Mouse (Mus musculus): ENCODE data around the gene Slc13a4. TPM values are rescaled to one million over a fixed set of nuclear protein-coding genes. Genes with fewer than 3 reads are reported as not detected.

Slc13a4 gene
- polyA plus RNA-seq, 1 experiment from 2014 or later = 3.9 TPM

GRCm38 (mm10) chr6:35252477-35253346, 55.2 kb downstream of the Slc13a4 start:
- peak overlapping the region; percentile 79 for H3K27ac ChIP-seq
- ATAC-seq (ENCODE audit: low FRiP score) = peak; percentile 92
- H3K27me3 ChIP-seq = no peaks in the 10 kb centered on the region
- H3K4me1 ChIP-seq (replicated peaks) = peaks cover 32% of the 10 kb centered on the region
- H3K9me3 ChIP-seq = no peaks in the 10 kb centered on the region
- H3K36me3 ChIP-seq = no peaks in the 10 kb centered on the region
- H3K4me3 ChIP-seq = peak overlapping the region; percentile 67
- H3K9ac ChIP-seq = peak overlapping the region; percentile 83
- H3K4me2 ChIP-seq = peak overlapping the region; percentile 78
- 0% methylated on average over 52 of the region's 60 CpGs for WGBS

- Histone ChIP-seq H3K4me3 (peak overlapping the region; percentile 67), H3K27me3 (no peaks in the 10 kb centered on the region), H3K27ac (0 out of 2 replicates have a peak overlapping the region, but pooled peaks have one; percentile 14), H3K36me3 (0 out of 2 replicates have a peak, but pooled peaks cover 3% of the 10 kb centered on the region), H3K4me2 (peak overlapping the region; percentile 78), H3K9ac (peak overlapping the region; percentile 83; the same call in 1 of the 2 replicates), H3K4me1 (replicated peaks) (peaks cover 32% of the 10 kb centered on the region), H3K9me3 (no peaks in the 10 kb centered on the region)
- 63% methylated on average over 17 of the region's 17 CpGs for WGBS
- ATAC-seq (ENCODE audit: low FRiP score) = no peak; the same call in none of the 2 replicates
These were observed 56.0 kb downstream of the Slc13a4 start for GRCm38 (mm10) chr6:35251807-35252476.

- no peaks in the 10 kb centered on the region for H3K4me1 ChIP-seq (replicated peaks)
- no peaks in the 10 kb centered on the region for H3K9me3 ChIP-seq
- 59% methylated on average over 5 of the region's 5 CpGs for WGBS
- ATAC-seq (ENCODE audit: low FRiP score) = no peak
- no peak overlapping the region for H3K27ac ChIP-seq
- H3K4me2 ChIP-seq = no peak overlapping the region
- H3K4me3 ChIP-seq = no peak overlapping the region
- no peak overlapping the region for H3K9ac ChIP-seq
- H3K27me3 ChIP-seq = no peaks in the 10 kb centered on the region
- peaks cover 63% of the 10 kb centered on the region for H3K36me3 ChIP-seq
These were observed 62.8 kb downstream of the Slc13a4 start for GRCm38 (mm10) chr6:35245086-35245485.

- Histone ChIP-seq H3K27ac (no peak overlapping the region), H3K9me3 (no peaks in the 10 kb centered on the region), H3K4me3 (no peak overlapping the region), H3K36me3 (peaks cover 67% of the 10 kb centered on the region), H3K27me3 (no peaks in the 10 kb centered on the region), H3K4me1 (replicated peaks) (no peaks in the 10 kb centered on the region), H3K4me2 (no peak overlapping the region), H3K9ac (no peak overlapping the region)
- ATAC-seq (ENCODE audit: low FRiP score) = no peak
- WGBS = 85% methylated on average over 9 of the region's 9 CpGs
These were observed 63.9 kb downstream of the Slc13a4 start for GRCm38 (mm10) chr6:35243989-35244388.

GRCm38 (mm10) chr6:35243252-35243651, 64.7 kb downstream of the Slc13a4 start:
- 95% methylated on average over 4 of the region's 4 CpGs for WGBS
- Histone ChIP-seq H3K4me3 (no peak overlapping the region), H3K27ac (no peak overlapping the region), H3K4me2 (no peak overlapping the region), H3K4me1 (replicated peaks) (no peaks in the 10 kb centered on the region), H3K9me3 (no peaks in the 10 kb centered on the region), H3K27me3 (no peaks in the 10 kb centered on the region), H3K9ac (no peak overlapping the region), H3K36me3 (peaks cover 74% of the 10 kb centered on the region)
- no peak for ATAC-seq (ENCODE audit: low FRiP score)

GRCm38 (mm10) chr6:35236108-35236785, 71.7 kb downstream of the Slc13a4 start:
- Histone ChIP-seq H3K4me1 (replicated peaks) (no peaks in the 10 kb centered on the region), H3K4me3 (no peak overlapping the region), H3K27ac (no peak overlapping the region), H3K9me3 (no peaks in the 10 kb centered on the region), H3K9ac (no peak overlapping the region), H3K4me2 (no peak overlapping the region), H3K36me3 (peaks cover 79% of the 10 kb centered on the region), H3K27me3 (no peaks in the 10 kb centered on the region)
- no peak for ATAC-seq (ENCODE audit: low FRiP score)
- 52% methylated on average over 9 of the region's 9 CpGs for WGBS

- H3K4me2 ChIP-seq = no peak overlapping the region
- no peaks in the 10 kb centered on the region for H3K4me1 ChIP-seq (replicated peaks)
- H3K36me3 ChIP-seq = peaks cover 71% of the 10 kb centered on the region
- H3K27me3 ChIP-seq = no peaks in the 10 kb centered on the region
- H3K4me3 ChIP-seq = no peak overlapping the region
- H3K9ac ChIP-seq = no peak overlapping the region
- no peaks in the 10 kb centered on the region for H3K9me3 ChIP-seq
- 92% methylated on average over 1 of the region's 1 CpGs for WGBS
- H3K27ac ChIP-seq = no peak overlapping the region
- ATAC-seq (ENCODE audit: low FRiP score) = no peak
These were observed 78.5 kb downstream of the Slc13a4 start for GRCm38 (mm10) chr6:35229415-35229814.

- ATAC-seq (ENCODE audit: low FRiP score) = no peak
- H3K36me3 ChIP-seq = peaks cover 57% of the 10 kb centered on the region
- H3K27me3 ChIP-seq = no peaks in the 10 kb centered on the region
- H3K4me3 ChIP-seq = no peak overlapping the region
- no peak overlapping the region for H3K9ac ChIP-seq
- 82% methylated on average over 4 of the region's 4 CpGs for WGBS
- no peaks in the 10 kb centered on the region for H3K9me3 ChIP-seq
- no peak overlapping the region for H3K27ac ChIP-seq
- no peaks in the 10 kb centered on the region for H3K4me1 ChIP-seq (replicated peaks)
- no peak overlapping the region for H3K4me2 ChIP-seq
These were observed 82.2 kb downstream of the Slc13a4 start for GRCm38 (mm10) chr6:35225696-35226095.

Other genes starting within 250 kb of the Slc13a4 start
- gene Cnot4, start 174.4 kb downstream of the Slc13a4 start, polyA plus RNA-seq (2015; fragmentation: Nextera tagmentation; extraction: Ambion mirVana) = 36.3 and 37.6 TPM in 2 replicates
- gene Nup205, start 130.7 kb downstream of the Slc13a4 start, polyA plus RNA-seq (2015; fragmentation: Nextera tagmentation; extraction: Ambion mirVana) = 24.3 and 24.7 TPM in 2 replicates
- gene Fam180a, start 18.0 kb upstream of the Slc13a4 start, polyA plus RNA-seq (2015; fragmentation: Nextera tagmentation; extraction: Ambion mirVana) = 0.27 and 0.71 TPM in 2 replicates
- 188 and 195 TPM in 2 replicates for gene Mtpn, start 231.8 kb upstream of the Slc13a4 start, polyA plus RNA-seq (2015; fragmentation: Nextera tagmentation; extraction: Ambion mirVana)

Measured in hindbrain, embryonic 13.5 days (tissue).